Mouse (Mus musculus) myocyte (in vitro differentiated cells): ENCODE measurements at regions not wholly inside any gene's neighbourhood (a gene's known extent, or its start where the extent isn't known, plus 50 kb on each side); places are given as distances from the start of the nearest gene placed in this dataset.

Experiments used
- CEBPB ChIP-seq: IDR thresholded peaks from 2 replicates; pipeline ENCODE4 v1.6.1; 2011; ENCODE audit warnings: mild to moderate bottlenecking, moderate library complexity; ENCODE audit not compliant: poor library complexity, insufficient read depth, severe bottlenecking
- MAX ChIP-seq: IDR thresholded peaks from one replicate; pipeline ENCODE4 v1.6.1; 2011; ENCODE audit warnings: low read depth, mild to moderate bottlenecking, control low read depth
- MYOD1 ChIP-seq, 3 experiments: IDR thresholded peaks; one replicate each; pipeline ENCODE4 v1.6.1; 2011; ENCODE audit warnings: control low read depth in 2 of 3, low read depth in 2 of 3, mild to moderate bottlenecking in 2 of 3, moderate library complexity in 1 of 3; ENCODE audit not compliant: insufficient read length in 2 of 3, control insufficient read depth in 1 of 3
- MYOG ChIP-seq, 3 experiments: IDR thresholded peaks; one replicate each; pipeline ENCODE4 v1.6.1; 2011; ENCODE audit warnings: control low read depth in 2 of 3, low read depth in 2 of 3, mild to moderate bottlenecking in 2 of 3; ENCODE audit not compliant: insufficient read length in 2 of 3, control insufficient read depth in 1 of 3, insufficient read depth in 1 of 3
- POLR2A ChIP-seq: IDR thresholded peaks from one replicate; pipeline ENCODE4 v1.6.1; 2011; ENCODE audit warnings: low read depth, mild to moderate bottlenecking, control low read depth, moderate library complexity; ENCODE audit not compliant: insufficient read length
- POLR2AphosphoS2 ChIP-seq: IDR thresholded peaks from one replicate; pipeline ENCODE4 v1.6.1; 2011; ENCODE audit warnings: low read depth, control low read depth; ENCODE audit not compliant: insufficient read length
- SRF ChIP-seq: IDR thresholded peaks from one replicate; pipeline ENCODE4 v1.6.1; 2011; ENCODE audit warnings: low read depth; ENCODE audit not compliant: control insufficient read depth, insufficient read length
- TCF12 ChIP-seq: IDR thresholded peaks from one replicate; pipeline ENCODE4 v1.6.1; 2011; ENCODE audit warnings: mild to moderate bottlenecking, control low read depth; ENCODE audit not compliant: poor library complexity, insufficient read depth, severe bottlenecking
- USF1 ChIP-seq: IDR thresholded peaks from one replicate; pipeline ENCODE4 v1.6.1; 2011; ENCODE audit warnings: low read depth, mild to moderate bottlenecking, control low read depth, moderate library complexity

GRCm38 (mm10) chr17:82366001-82366400, 627.8 kb upstream of the Slc8a1 start:
- TF ChIP-seq POLR2A = no peak
- no peak for TF ChIP-seq MAX
- no peak for TF ChIP-seq TCF12
- TF ChIP-seq USF1 = no peak
- TF ChIP-seq MYOG (IDR thresholded peaks at IDR 0.05; ENCODE audit: control insufficient read depth in 1 of 3, insufficient read depth in 1 of 3, insufficient read length in 2 of 3, low read depth in 2 of 3) = no peak
- TF ChIP-seq SRF = no peak
- TF ChIP-seq POLR2AphosphoS2 = no peak
- TF ChIP-seq CEBPB = peak; percentile 90
- no peak for TF ChIP-seq MYOD1 (IDR thresholded peaks at IDR 0.05; ENCODE audit: control insufficient read depth in 1 of 3, insufficient read length in 2 of 3, low read depth in 2 of 3)
